Mouse (Mus musculus): ENCODE measurements at regions not wholly inside any gene's neighbourhood (a gene's known extent, or its start where the extent isn't known, plus 50 kb on each side); places are given as distances from the start of the nearest gene placed in this dataset.

DNA sequence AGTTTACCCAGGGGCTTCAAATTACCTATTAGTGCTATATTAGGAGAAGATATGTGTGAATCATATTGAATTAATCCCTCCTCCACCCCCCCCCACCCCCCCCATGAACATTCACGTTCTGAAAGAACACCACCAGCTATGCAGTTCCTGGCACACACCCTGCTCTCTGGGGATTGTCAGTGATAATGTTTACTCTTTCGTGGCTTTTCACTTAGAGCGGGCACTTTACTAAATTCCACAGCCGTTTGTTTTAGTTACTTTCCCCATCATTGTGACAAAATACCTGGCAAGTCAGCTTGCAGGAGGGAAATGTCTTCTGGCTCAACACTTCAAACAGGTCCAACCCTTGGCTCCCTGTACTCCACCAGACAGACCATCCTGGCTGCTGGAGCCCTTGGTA, 359.0 kb downstream of the Rps15a start:
- no peak for TF ChIP-seq EP300 (IDR thresholded peaks at IDR 0.05; ENCODE audit: low read length)
- no peak for TF ChIP-seq NELFE (IDR thresholded peaks at IDR 0.05; ENCODE audit: low read depth, low read length)

Measured in CH12.LX (cell line).